Mouse (Mus musculus) heart, postnatal 0 days (tissue): ENCODE measurements around the gene Tmem184a.

Experiments
- CTCF ChIP-seq: IDR thresholded peaks from 2 replicates; pipeline ENCODE4 v1.5.1; 2016; ENCODE audit warnings: antibody characterized with exemption, control low read depth, low read depth
- EP300 ChIP-seq: IDR thresholded peaks from 2 replicates; pipeline ENCODE4 v1.6.1; 2016; ENCODE audit warnings: antibody characterized with exemption, low read depth

DNA sequence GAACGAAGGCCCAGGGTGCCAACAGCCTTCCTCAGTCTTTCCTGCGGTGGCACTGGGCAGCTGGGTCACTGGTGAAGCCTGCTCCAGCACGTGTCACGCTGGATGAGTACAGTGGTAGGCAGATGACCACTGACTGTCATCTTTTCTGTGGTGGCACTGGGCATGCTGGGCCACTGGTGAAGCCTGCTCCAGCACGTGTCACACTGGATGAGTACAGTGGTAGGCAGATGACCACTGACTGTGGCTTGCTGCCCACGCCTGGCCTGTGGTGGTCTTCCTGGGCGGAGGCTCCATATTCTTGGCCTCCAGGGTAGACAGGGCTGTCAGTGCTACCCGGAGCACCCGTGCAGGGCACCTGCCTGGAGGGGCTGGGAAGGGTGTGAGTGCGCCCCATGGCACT is 17.8 kb downstream of the Tmem184a start:
- TF ChIP-seq CTCF (no peak), EP300 (no peak)
